In the genomic region with DNA sequence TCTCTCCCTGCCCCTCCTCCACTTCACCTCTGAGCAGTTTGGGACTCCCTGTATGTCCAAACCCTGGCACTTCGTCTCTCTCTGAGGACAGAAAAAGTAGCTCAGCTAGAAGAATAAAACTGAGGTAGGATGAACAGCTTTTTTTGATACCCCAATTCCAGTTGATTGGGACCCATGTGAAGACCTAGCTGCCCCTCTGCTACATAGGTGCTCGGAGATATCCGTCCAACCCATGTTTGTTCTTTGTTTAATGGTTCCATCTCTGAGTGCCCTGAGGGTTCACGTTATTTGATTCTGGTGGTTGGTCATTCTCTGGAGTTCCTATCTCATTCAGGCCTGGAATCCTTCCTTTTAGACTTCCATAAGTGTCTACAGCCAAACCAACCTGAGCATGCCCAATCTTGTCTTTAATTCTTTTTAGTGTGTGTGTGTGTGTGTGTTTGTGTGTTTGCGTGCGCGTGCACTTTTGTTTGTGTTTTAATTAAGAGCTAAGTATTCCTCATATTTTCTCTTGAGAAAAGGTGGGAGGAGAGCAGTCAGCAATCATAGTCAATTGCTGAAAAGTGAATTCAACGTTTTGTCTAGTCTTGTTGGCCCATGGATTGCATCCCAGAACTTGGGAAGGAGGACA, we compare ENCODE assay signal across 15 mouse cellular contexts. TPM values are rescaled to one million over a fixed set of nuclear protein-coding genes. Genes with fewer than 3 reads are reported as not detected.
"Had no signal": no experiment of that assay in that cellular context is flagged by ENCODE, and none has a peak within 500 bp of the region (broad histone marks: within the 10 kb centered on the region; RNA-seq: fewer than 3 reads in every experiment).

No protein-coding gene starts in this region.

RNA-seq across cellular contexts. Expression of a gene that starts 3.3 kb away (rescaled TPM):
- polyA plus RNA-seq: embryonic facial prominence, embryonic 10.5 days; embryonic facial prominence, embryonic 12.5 days; embryonic facial prominence, embryonic 13.5 days; embryonic facial prominence, embryonic 14.5 days; embryonic facial prominence, embryonic 15.5 days; erythroblast, embryonic 14.5 days; forebrain, embryonic 10.5 days; forebrain, embryonic 11.5 days; forebrain, embryonic 12.5 days; forebrain, embryonic 13.5 days; forebrain, embryonic 14.5 days; forebrain, embryonic 15.5 days; forebrain, embryonic 16.5 days; forebrain, postnatal 0 days; gonadal fat pad, adult 2 months had no signal
